Mouse (Mus musculus): ENCODE data around the gene Pnpla7.

GRCm38 (mm10) chr2:25072398-25072797, 96.6 kb downstream of the Pnpla7 start:
- TF ChIP-seq CTCF (IDR thresholded peaks at IDR 0.05; ENCODE audit: low read depth, low read length) (no peak), POLR2A (IDR thresholded peaks at IDR 0.05; ENCODE audit: extremely low read depth, insufficient read depth, low read length) (no peak)

Data from liver, adult 2 months (tissue).